Mouse (Mus musculus) erythroid progenitor cell, adult 5-6 weeks (primary cell): ENCODE measurements around the gene Col26a1. TPM values are rescaled to one million over a fixed set of nuclear protein-coding genes. Genes with fewer than 3 reads are reported as not detected.

Experiments
- ATAC-seq: replicated peaks from 2 replicates; pipeline ENCODE4 v1.8.0; 2016; ENCODE audit warnings: moderate number of reproducible peaks, mild to moderate bottlenecking, moderate TSS enrichment, inconsistent platforms; ENCODE audit not compliant: poor library complexity, low FRiP score, severe bottlenecking
- total RNA-seq, 2 experiments: library from RNA; stranded (forward) in 1 of 2; stranded (reverse) in 1 of 2; fragments of 150-400 nt in 1 of 2; fragments of 186-747, 209-891 nt in 1 of 2; gene quantifications; 2 replicates each; pipeline versions ENCODE4 v1.2.3 to v1.2.4; 2015 to 2017; ENCODE audit warnings: low replicate concordance in 2 of 2

Gene Col26a1
- total RNA-seq, 2 experiments from 2014 or later, result not detected

- no peak for ATAC-seq
Observed at GRCm38 (mm10) chr5:136819686-136820085, 63.3 kb downstream of the Col26a1 start.

DNA sequence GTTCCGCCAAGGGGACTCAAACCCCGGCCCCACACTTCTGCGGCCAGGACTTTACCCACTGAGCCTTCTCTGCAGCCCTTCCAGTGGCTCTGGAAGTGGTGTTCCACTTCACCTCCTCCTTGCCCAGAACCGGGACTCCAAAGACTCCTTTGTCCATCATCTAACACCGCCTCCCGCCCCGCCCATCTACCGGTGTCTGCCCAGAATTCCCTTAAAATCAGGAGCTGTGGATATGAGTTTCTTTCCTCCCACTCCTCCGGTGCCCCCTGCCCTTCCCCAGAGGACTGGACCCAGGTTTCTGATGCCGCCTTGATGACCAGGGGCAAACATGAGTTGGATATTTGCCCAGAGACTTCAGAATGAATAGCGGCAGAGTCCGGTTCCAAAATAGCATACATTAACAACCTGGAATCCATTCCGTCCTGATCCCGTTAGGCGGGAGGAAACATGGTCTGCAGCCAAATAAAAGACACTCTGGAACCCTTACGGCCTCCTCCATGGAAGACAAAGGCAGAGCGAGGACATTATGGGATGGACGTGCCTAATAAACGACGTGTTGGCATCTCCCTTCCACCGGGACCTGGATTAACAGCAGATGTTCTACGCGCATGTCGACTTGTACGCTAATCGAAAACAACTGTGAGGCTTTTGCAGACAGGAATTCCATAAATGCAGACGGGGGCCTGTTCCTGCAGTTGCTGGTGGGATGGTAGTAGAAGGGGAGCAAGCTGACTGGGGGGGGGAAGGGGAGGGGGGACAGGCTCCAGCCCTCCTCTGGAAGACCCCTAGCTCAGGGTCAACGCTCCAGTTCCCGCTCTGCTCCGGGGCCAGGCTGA is 72.3 kb downstream of the Col26a1 start:
- ATAC-seq, result no peak

GRCm38 (mm10) chr5:136806379-136807056 is 76.5 kb downstream of the Col26a1 start:
- no peak for ATAC-seq

DNA sequence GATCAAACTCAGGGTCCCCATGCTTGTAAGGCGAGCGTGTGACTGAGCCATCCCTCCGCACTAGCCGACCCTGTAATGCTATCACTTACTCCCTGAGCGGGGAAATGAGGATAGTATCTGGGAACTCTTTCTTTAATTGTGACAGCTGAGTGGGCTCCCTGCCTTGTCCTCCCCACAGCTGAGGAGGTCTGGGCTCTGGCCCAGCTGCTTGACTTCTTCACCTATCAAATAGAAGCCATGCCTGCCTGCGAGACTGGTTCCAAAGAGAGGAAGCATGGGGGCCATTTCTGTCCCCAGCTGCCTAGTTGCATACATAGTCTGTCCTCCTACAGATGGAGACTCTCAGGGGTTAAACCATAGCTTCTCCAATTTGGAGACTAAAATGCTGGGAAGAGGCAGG is 78.0 kb downstream of the Col26a1 start:
- ATAC-seq, result no peak

DNA sequence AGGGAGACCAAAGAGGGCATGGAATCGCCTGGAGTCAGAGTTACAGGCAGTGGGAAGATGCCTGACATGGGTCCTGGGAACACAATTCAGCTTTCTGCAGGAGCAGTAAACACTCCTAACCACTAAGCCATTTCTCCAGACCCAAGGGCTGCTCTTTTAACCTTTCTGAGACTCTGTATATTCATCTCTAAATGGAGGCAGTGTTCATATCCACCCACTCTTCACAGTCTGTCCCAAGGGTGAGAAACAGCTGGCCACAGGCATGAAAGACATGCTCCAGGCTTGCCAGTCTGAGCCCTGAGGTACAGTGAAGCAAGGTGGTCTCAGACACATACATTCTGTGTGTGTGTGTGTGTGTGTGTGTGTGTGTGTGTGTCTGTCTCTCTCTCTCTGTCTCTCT is 78.8 kb downstream of the Col26a1 start:
- no peak for ATAC-seq

DNA sequence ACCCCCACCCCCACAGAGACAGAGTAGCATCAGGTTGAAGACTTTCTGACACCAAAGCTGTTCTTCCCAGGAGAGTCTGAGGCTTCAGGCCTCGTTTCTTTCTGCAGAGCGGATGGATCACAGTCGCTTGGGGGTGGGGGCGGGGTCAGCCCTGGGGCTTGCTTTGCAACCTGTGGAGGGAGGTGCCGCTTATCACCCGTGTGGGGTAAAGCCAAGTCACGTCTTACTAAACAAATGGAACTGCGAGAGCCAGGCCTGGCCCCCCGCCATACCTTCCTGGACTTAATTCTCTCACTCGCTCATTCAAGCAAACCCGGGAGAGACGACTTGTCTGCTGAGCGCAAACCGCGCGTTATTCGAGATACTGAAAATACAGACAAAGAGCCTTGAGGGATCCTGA is 80.3 kb downstream of the Col26a1 start:
- no peak for ATAC-seq

GRCm38 (mm10) chr5:136796917-136797316 is 86.1 kb downstream of the Col26a1 start:
- ATAC-seq, result no peak

DNA sequence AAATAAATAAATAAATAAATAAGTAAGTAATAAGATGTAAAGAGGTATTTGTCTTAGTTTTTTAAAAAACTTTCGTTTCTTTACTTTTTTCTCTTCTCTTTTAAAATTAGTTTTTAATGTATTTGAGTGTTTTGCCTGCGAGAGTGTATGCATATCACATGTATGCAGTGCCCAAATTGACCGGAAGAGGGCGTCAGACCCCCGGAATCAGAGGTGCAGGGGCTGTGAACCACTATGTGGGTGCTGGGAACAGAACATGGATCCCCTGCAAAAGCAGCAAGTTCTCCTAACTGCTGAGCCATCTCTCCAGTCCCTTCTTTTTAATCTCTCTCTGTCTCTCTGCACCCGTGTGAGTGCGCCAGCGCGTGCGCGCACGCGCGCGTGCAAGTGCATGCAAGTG is 89.2 kb downstream of the Col26a1 start:
- no peak for ATAC-seq

DNA sequence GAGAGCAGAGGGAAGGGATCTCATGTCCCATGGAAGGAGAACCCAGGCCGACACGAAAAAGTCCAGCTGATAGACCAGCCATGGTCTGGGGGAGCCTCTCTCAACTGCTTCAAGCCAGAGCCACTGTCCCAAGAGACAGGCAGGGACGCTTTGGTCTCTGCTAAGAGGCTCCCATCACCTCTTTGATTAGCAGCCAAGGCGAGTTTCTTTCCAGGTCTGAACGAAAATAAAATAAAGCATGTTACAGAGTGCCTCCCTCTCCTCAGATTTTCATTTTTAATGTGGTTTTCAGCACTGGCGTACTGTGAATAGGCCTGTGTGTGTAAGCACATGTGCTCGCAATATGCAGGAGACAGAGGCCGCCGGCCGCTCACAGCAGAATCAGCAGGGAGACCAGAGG is 90.5 kb downstream of the Col26a1 start:
- ATAC-seq, result no peak

DNA sequence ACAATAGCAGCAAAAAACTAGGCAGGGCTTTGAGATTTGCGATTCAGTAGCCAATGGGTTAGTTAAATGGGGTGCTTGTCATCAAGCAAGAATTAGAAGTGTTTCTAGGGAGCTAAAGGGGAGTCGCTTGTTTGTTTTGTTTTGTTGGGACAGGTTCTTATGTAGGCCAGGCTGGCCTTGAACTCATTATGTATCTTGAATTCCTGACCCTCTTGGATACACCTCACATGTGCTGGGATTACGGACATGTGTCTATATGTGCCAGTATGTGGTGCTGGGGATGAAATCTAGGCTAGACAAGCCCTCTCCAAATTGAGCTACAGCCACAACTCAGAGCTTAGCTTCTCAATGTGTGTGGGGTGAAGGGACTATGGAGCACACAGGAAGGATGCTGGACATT is 91.8 kb downstream of the Col26a1 start:
- ATAC-seq, result no peak; the same call in 1 of the 2 replicates

DNA sequence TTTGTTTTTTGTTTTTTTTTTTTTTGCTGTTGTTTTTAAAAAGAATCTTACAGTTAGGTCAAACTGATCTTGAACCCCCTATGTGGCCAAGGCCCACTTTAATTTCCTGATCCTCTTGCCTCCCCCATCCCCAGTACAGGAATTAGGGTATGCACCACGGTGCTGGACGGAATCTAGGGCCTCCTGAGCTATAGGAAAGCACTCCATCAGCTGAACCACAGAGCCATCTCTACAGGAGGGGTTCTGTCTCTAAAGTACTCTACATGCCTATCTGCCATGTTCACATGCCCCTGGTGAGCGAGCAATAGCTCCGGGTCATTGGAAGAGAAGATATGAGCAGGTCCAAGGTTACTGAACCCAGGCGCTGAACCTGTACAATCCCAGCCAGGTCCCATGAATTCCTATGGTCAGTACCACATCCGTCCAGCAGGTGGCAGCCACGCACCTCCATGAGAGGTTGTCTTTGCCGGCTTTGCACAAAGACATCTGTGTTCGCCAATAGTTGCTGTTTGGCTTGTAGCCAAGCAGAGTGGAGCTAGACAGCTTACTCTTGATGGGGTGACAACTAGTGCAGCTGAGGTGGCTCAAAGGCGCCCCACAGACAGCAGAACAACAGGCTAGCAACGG is 92.3 kb downstream of the Col26a1 start:
- peak; percentile 72 for ATAC-seq

GRCm38 (mm10) chr5:136784531-136784930 is 98.5 kb downstream of the Col26a1 start:
- no peak for ATAC-seq

DNA sequence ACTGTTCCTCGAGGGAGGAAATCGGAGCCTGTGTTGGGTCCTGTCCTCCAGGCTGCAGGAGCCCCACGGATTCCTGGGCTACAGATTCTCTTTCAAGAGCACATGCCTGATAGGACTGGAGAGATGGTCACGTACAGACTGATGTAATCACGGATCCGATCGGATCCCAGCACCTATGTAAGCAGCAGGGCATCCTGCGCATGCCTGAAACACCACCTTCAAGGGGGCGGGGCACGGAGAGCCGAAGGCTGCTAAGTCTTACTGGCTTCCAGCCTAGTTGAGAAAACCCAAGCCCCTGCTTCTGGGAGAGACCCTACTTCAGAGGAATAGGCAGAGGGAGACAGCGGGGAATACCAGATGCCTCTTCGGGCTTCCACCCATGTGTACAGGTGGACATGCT is 100.4 kb downstream of the Col26a1 start:
- ATAC-seq, result no peak

GRCm38 (mm10) chr5:136780465-136780864 is 102.5 kb downstream of the Col26a1 start:
- ATAC-seq, result 0 out of 2 replicates have a peak, but pooled peaks have one; percentile 52

DNA sequence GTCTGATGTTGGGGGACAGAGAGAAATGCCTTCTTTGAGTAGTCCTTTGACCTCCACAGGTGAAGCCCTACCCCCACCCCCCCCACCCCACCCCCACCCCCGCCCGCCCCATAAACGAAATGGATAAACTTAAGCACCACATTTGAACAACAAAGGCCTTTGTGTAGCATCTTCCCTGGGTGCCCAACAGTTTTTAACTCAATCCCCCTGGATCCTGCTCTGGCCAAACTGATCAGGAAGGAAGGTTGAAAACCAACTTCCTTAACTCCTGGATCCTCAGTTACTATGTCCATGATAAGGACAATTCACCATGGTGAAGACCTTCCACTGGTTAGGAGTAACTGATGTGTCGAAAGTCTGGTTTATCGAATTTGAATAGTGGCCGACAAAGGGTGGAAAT is 103.1 kb downstream of the Col26a1 start:
- no peak for ATAC-seq

- no peak for ATAC-seq
Observed at GRCm38 (mm10) chr5:136775548-136775947, 107.5 kb downstream of the Col26a1 start.

- ATAC-seq, result no peak
Observed at GRCm38 (mm10) chr5:136773044-136774039, 109.7 kb downstream of the Col26a1 start.

DNA sequence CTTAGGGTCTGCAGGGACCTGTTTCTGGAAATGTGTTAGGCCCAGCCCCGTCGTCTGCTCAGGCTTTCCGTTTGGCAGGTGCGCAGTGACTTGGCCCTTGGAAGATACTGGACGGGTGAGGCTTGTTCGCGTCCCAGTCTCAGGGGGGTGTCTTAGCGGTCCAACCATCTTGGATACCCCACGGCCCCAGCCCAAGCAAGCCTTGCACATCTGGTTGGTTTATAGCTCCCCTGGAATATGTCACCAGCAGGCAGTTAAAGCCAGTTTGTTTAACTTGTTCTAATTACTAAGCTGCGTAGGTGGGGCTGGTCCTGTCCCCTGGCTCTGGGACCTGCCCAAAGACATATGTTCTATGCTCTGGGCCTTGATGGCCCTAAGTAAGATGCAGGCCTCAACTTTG is 111.9 kb downstream of the Col26a1 start:
- no peak for ATAC-seq

GRCm38 (mm10) chr5:136767304-136767703 is 115.7 kb downstream of the Col26a1 start:
- no peak for ATAC-seq
